Mouse (Mus musculus) liver, postnatal 0 days (tissue): ENCODE measurements at regions not wholly inside any gene's neighbourhood (a gene's known extent, or its start where the extent isn't known, plus 50 kb on each side); places are given as distances from the start of the nearest gene placed in this dataset.

Experiments
- CTCF ChIP-seq: sonication (generic); IDR thresholded peaks from 2 replicates; pipeline ENCODE4 v1.5.1; 2016; ENCODE audit warnings: antibody characterized with exemption, low read depth
- EP300 ChIP-seq: IDR thresholded peaks from 2 replicates; pipeline ENCODE4 v1.6.1; 2016; ENCODE audit warnings: antibody characterized with exemption, low read depth, mild to moderate bottlenecking

GRCm38 (mm10) chr2:72855276-72855970, 124.8 kb downstream of the Sp3 start:
- TF ChIP-seq CTCF (no peak), EP300 (no peak)
